Mouse (Mus musculus): ENCODE results near the gene Olfr70.

DNA sequence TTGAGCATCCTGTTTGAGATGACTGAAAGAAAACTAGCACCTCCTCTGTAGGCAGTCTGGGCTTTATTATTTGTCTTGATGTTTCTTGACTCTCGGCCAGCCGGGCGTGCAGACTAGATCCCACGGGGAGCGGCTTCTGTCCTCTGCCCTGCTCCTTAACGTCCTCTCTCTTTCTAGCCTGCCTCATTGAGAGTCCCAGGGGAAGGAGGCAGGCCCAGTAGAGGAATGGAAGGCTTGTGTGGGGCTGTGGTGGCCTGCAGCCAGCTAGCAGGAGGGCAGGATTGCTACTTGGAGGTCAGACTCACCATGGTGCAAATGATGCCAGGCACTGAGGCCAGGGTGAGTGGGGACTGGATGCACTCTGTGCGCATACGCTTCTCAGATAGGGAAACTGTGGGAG is 3.2 kb upstream of the Olfr70 start:
- TF ChIP-seq CTCF (IDR thresholded peaks at IDR 0.05; ENCODE audit: extremely low read depth, insufficient read length, insufficient replicate concordance, low read depth, low read length) = no peak
- TF ChIP-seq POLR2A (IDR thresholded peaks at IDR 0.05; ENCODE audit: low read depth, low read length) = no peak

Data from small intestine, adult 2 months (tissue).